Mouse (Mus musculus): ENCODE data around the gene Ppp1r26. TPM values are rescaled to one million over a fixed set of nuclear protein-coding genes. Genes with fewer than 3 reads are reported as not detected.

Ppp1r26 gene
- total RNA-seq (2021): 10 to 100 TPM; 14.3 to 16.0 TPM

DNA sequence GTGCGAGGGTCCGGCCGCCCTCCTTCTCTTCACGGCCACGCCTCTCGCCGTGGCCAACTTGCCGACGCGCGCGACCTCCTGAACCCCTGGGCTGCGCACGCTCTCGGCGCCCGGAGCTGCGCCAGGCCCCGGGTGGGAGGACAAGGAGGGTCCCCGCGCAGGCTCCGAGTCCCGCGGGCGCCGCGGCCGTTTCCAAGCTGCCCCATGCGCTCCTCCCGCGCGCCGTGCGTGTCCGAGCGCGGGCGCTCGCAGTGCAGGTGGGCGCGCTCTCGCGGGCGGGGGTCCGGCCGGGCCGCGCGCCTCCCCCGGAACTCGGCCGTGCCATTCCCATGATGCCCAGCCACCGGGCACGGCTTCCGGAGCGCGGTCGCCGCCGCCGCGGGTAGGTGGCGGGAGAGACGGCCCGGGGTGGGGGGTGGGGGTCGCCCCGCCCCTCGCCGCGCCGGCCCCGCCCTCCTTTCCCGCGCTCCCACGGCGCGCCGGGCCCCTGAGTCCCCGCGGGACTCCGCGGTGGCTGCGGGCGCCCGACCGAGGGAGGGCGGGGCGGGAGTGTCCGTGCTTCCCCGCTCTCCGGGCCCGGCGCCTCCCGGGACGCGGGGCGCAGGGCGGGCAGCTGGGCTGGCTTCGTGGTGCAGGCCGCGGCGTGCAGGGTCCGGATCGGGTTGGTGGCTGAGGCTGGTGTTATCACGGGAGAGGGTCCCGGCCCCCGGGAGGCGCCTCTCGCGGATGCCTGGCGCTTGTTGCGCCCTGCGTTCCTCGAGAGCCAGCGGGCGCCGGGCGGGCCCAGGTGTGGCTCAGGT lies at the start of gene Ppp1r26:
TSS of gene Ppp1r26 (plus strand) at position 286 of the 800 bp plus-strand sequence.
- DNase-seq (ENCODE audit: extremely low spot score in 1 of 2, low spot score in 1 of 2): peak; percentile 28 to 31

DNA sequence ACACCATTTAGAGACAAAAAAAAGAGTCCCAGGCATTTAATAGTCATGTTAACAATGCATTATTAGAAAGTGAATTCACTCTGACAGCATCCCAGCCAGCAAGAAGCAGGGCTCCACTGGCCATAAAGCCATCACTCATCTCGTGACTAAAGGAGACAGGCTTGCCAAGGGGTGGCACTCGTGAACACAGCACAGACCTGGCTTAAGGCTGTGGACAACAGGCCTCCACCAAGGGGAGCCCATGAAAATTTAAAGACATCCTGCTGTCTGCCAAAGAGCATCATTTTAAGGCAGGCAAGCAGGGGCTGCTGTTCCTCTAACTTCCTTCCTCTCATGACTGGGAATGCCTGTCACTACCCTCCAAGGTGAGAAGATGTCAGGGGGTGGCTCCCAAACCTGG lies 49.7 kb upstream of the Ppp1r26 start:
- no peak for DNase-seq (ENCODE audit: extremely low spot score in 1 of 2, low spot score in 1 of 2)

DNA sequence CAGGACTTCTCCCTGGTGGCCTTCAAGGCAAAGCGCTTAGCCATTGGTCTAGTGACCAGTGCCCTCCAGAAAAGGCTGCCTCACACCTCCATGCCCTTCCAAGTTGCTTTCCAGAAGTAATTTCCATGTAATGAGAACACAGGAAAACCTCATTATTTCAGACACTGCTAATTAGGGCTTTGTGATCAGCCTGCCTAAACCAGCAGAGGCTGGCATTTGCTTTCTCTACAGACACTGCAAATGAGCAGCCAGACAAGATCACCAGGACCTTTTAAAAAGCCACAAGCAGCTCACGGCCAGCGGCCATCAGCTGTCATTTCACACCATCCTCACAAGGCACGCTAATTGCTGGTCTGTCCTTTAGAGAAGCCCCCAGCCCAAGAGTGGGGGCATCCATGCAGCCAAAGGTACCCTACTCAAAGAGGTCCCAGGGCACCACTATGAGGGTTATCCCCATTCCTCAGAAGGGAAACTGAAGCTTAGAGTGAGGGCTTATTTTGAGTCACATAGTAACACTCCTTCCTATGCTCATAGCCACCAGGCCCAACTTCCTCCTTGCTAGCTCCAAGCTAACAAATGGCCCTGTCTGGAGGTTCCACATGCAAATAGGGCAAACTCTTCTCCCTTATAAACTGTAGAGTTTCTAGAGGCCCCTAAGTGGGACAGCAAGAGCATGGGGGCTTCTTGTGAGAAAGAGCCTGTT lies 49.0 kb upstream of the Ppp1r26 start:
- DNase-seq (ENCODE audit: extremely low spot score in 1 of 2, low spot score in 1 of 2): no peak

DNA sequence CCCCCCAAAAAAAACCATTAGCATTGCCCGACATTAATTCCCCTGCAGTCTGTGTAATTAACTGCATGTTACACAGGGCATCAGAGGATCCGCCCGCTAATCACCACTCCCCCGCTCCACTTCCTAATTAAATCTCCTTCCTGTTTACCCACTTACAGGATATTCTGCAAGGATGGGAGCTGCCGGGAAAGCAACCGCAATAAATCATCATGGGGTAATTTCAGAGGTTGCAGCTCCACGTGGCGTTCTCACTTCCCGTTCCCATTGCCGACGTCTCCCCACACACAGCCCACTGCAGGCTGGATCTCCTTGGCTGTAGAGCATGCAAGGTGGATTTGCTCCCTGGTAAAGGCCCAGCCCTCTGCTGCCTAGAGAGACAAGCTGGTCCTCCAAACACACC lies 45.0 kb upstream of the Ppp1r26 start:
- DNase-seq (ENCODE audit: extremely low spot score in 1 of 2, low spot score in 1 of 2): no peak

DNA sequence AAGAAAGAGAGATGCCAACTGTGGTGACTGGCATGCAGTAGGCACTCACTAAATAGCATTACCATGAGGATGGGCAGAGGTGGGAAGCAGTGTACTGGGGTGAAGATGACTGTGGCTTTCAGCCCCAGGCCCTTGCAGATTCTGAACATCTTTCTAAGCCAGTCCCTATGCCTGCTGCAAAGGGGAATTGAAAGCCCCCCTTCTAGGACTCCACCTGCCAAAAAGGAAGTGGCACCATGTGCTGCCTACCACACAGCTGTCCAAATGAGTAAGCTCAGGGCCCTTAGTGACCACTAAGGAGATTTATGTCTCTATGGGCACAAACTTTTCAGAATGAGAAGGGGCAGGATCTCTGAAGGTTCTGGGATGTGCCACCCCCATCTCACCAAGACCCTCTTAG lies 44.5 kb upstream of the Ppp1r26 start:
- DNase-seq (ENCODE audit: extremely low spot score in 1 of 2, low spot score in 1 of 2): no peak

- no peak for DNase-seq (ENCODE audit: extremely low spot score in 1 of 2, low spot score in 1 of 2)
These were observed 38.8 kb upstream of the Ppp1r26 start for GRCm38 (mm10) chr2:28407796-28408195.

DNA sequence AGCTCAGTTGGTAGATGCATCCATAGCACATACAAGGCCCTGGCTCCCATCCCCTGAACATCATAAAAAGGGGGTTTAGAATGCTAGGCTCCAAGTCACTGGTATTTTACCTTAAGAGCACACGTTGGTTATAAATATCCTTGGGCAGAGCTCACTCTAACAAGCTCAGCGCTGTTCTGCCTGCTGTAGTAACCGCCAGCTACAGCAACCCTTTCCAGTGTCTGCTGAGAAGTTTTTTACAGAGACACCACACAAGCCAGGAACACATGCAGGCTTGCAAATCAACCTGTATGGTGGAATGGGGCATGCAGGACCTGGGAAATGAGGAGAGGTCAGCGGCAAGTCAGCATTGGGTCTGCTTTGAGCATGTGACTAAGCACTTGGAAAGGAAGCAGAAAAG lies 37.5 kb upstream of the Ppp1r26 start:
- no peak for DNase-seq (ENCODE audit: extremely low spot score in 1 of 2, low spot score in 1 of 2)

- DNase-seq (ENCODE audit: extremely low spot score in 1 of 2, low spot score in 1 of 2): no peak
These were observed 37.0 kb upstream of the Ppp1r26 start for GRCm38 (mm10) chr2:28409566-28409965.

DNA sequence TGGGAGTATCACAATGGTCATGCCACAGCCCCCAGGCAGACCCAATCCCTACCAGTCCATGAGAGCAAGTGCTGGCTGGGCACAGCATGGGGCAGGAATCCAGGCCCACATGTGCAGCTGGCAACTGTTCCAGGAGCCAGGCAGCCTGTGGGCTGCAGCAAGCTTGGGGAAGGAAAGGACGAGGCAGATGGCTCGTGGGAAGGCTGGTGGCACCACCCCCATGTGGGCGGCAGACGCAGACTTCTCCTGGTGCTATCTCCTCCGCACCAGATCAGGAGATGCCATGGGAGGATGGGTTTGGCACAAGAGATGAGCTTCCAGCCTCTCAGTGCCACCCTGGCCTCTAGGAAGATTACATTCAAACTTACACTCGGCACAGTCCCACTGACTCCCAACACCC lies 33.7 kb upstream of the Ppp1r26 start:
- peak; percentile 67 to 75 for DNase-seq (ENCODE audit: extremely low spot score in 1 of 2, low spot score in 1 of 2)

DNA sequence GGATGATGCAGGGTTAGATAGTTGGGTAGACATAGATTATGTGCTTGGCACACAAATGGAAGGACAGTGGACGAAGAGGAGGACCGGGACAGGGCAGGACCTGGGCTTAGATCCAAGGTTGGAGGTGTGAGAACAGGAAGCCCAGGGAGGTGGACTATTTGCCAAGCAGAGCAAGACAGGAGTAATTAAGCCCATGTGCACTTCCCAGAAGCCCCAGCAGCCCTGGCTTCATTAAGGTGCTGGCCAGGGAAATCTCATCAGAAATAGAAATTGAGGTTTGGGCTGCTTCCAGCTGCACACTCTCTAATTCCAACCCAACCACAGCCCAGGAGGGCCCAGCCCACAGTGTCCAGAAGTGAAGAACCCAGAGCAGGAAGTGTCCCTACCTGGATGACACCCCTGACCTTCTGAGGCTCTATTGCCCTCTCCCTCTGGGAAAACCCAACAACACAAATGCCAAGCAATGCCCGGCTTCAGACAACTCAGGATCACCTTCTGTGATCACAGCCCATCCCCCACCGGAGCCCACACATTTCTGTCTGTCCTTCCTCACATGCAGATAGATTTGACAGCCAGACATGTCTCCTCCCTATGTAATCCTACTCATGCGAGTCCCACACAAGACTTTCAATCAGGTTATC lies 32.4 kb upstream of the Ppp1r26 start:
- DNase-seq (ENCODE audit: extremely low spot score in 1 of 2, low spot score in 1 of 2): no peak

- no peak for DNase-seq (ENCODE audit: extremely low spot score in 1 of 2, low spot score in 1 of 2)
These were observed 31.9 kb upstream of the Ppp1r26 start for GRCm38 (mm10) chr2:28414757-28415137.

GRCm38 (mm10) chr2:28415387-28416024 lies 31.1 kb upstream of the Ppp1r26 start:
- peak; percentile 22 to 50 for DNase-seq (ENCODE audit: extremely low spot score in 1 of 2, low spot score in 1 of 2)

- no peak for DNase-seq (ENCODE audit: extremely low spot score in 1 of 2, low spot score in 1 of 2)
These were observed 30.1 kb upstream of the Ppp1r26 start for GRCm38 (mm10) chr2:28416511-28416910.

DNA sequence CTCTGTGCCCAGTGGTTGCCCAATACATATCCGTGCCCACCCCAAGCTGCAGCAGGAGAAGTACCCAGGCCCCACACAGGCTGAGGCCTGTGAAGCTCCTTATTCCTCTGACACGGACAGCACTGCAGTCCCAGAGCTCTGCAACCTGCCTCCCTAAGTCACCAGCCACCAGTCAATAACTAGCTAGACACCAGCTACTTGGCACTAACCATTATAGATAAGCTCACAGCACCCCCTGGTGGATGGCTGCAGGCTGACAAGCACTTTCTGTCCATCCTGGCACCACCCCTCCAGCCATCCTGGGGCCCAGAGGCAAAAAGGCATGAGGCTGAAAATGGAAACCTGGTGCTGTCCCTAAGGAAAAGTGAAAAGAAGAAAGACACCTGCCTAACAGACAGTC lies 28.6 kb upstream of the Ppp1r26 start:
- peak; percentile 96 to 98 for DNase-seq (ENCODE audit: extremely low spot score in 1 of 2, low spot score in 1 of 2)

DNA sequence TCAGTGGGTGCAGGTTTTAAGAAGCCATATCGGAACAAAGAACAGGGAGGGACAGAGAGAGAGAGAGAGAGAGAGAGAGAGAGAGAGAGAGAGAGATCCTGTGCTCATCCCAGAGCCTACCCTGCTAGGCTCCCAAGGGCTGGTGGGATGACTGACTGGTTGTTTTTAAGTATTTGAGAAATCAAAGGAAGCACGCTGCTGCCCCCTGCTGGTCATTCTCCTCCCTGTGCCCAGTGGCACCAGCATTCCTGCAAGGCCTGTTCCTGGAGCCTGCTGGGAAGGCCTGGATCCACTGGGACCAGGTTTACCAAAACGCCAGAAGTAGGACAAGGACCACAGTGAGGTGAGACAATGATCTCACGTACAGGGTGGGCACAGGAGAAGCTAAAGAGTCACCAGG lies 26.7 kb upstream of the Ppp1r26 start:
- peak; percentile 98 to 100 for DNase-seq (ENCODE audit: extremely low spot score in 1 of 2, low spot score in 1 of 2)

- no peak for DNase-seq (ENCODE audit: extremely low spot score in 1 of 2, low spot score in 1 of 2)
These were observed 23.4 kb upstream of the Ppp1r26 start for GRCm38 (mm10) chr2:28423167-28423566.

DNA sequence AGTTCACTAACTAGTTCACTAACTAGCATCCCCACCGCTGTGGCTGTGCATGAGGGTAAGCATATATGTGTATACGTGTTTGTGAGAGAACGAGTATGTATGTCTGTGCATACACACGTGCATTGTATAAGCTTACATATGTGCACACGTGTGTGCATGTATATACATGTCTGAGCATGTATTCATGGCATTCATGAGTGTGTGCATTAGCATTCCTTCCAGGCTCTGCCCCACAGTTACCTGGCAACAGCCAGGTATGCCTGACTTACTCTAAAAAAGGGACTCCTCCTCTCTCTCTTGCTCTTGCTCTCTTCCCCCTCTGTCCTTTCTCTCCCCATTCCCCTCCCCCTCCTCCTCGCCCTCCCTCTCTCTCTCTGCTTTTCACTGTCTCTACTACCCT lies 19.4 kb upstream of the Ppp1r26 start:
- DNase-seq (ENCODE audit: extremely low spot score in 1 of 2, low spot score in 1 of 2): no peak

GRCm38 (mm10) chr2:28430846-28431245 lies 15.8 kb upstream of the Ppp1r26 start:
- DNase-seq (ENCODE audit: extremely low spot score in 1 of 2, low spot score in 1 of 2): no peak

GRCm38 (mm10) chr2:28432811-28433210 lies 13.8 kb upstream of the Ppp1r26 start:
- DNase-seq (ENCODE audit: extremely low spot score in 1 of 2, low spot score in 1 of 2): no peak

DNA sequence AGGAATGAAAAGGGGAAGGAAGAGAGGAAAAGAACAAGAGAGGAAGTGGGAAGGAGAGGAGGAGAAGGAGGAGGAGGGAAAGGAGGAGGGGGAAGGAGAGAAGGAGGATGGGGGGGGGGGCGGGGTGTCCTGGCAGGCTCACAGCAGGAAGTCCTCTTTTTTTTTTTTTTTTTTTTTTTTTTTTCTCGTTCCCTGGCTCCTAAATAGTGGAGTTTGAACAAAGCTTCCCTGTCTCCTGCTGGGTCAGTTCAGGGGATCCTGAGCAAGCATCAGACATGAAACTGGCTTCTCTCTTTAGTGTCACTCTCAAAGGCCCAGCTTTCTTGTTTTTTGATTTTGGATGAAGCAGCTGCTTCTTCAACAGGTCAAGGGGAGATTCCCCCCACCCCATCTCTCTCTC lies 13.1 kb upstream of the Ppp1r26 start:
- no peak for DNase-seq (ENCODE audit: extremely low spot score in 1 of 2, low spot score in 1 of 2)

DNA sequence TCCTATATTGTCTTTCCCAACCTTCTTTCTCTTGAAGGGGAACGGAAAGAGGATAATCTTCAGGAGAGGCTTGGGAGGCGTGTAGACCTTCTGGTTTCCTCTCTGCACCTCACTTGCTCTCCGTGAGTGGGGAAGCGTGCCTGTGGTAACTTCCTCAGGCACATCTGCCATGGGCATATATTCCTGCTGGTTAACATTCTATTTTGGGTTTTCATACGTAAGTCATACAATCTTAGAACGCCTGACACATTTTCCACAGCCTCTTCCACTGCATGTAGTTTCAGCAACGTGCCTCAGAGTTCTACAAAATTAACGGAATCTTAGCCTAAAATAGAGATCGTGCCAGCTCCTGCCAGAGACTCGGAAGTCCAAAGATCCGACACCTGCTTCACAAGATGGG lies 11.2 kb upstream of the Ppp1r26 start:
- DNase-seq (ENCODE audit: extremely low spot score in 1 of 2, low spot score in 1 of 2): no peak

Measured in layer of hippocampus, postnatal 25 days (tissue).